Mouse (Mus musculus): ENCODE measurements around the gene Cd28. TPM values are rescaled to one million over a fixed set of nuclear protein-coding genes. Genes with fewer than 3 reads are reported as not detected.

Cd28 gene
- polyA plus RNA-seq, 1 experiment, result 0.27 TPM

- no peak for DNase-seq (ENCODE audit: low read depth)
These were observed 33.7 kb downstream of the Cd28 start for GRCm38 (mm10) chr1:60750201-60750765.

GRCm38 (mm10) chr1:60751011-60751410 lies 34.4 kb downstream of the Cd28 start:
- DNase-seq (ENCODE audit: low read depth), result no peak

GRCm38 (mm10) chr1:60752986-60753385 lies 36.4 kb downstream of the Cd28 start:
- no peak for DNase-seq (ENCODE audit: low read depth)

- no peak for DNase-seq (ENCODE audit: low read depth)
These were observed 37.4 kb downstream of the Cd28 start for GRCm38 (mm10) chr1:60753981-60754380.

GRCm38 (mm10) chr1:60755391-60756243 lies 39.0 kb downstream of the Cd28 start:
- no peak for DNase-seq (ENCODE audit: low read depth)

GRCm38 (mm10) chr1:60757631-60758030 lies 41.0 kb downstream of the Cd28 start:
- no peak for DNase-seq (ENCODE audit: low read depth)

GRCm38 (mm10) chr1:60758226-60758625 lies 41.6 kb downstream of the Cd28 start:
- no peak for DNase-seq (ENCODE audit: low read depth)

- no peak for DNase-seq (ENCODE audit: low read depth)
These were observed 43.1 kb downstream of the Cd28 start for GRCm38 (mm10) chr1:60759563-60760335.

GRCm38 (mm10) chr1:60760475-60760874 lies 43.9 kb downstream of the Cd28 start:
- DNase-seq (ENCODE audit: low read depth), result no peak

- DNase-seq (ENCODE audit: low read depth), result no peak
These were observed 45.0 kb downstream of the Cd28 start for GRCm38 (mm10) chr1:60761528-60762171.

- no peak for DNase-seq (ENCODE audit: low read depth)
These were observed 45.9 kb downstream of the Cd28 start for GRCm38 (mm10) chr1:60762451-60762850.

- DNase-seq (ENCODE audit: low read depth), result no peak
These were observed 46.3 kb downstream of the Cd28 start for GRCm38 (mm10) chr1:60762916-60763315.

- no peak for DNase-seq (ENCODE audit: low read depth)
These were observed 55.2 kb downstream of the Cd28 start for GRCm38 (mm10) chr1:60771771-60772170.

GRCm38 (mm10) chr1:60773231-60773630 lies 56.6 kb downstream of the Cd28 start:
- no peak for DNase-seq (ENCODE audit: low read depth)

GRCm38 (mm10) chr1:60776166-60776565 lies 59.6 kb downstream of the Cd28 start:
- no peak for DNase-seq (ENCODE audit: low read depth)

GRCm38 (mm10) chr1:60776906-60777305 lies 60.3 kb downstream of the Cd28 start:
- DNase-seq (ENCODE audit: low read depth), result no peak

GRCm38 (mm10) chr1:60778465-60779115 lies 62.0 kb downstream of the Cd28 start:
- DNase-seq (ENCODE audit: low read depth), result no peak

- no peak for DNase-seq (ENCODE audit: low read depth)
These were observed 62.6 kb downstream of the Cd28 start for GRCm38 (mm10) chr1:60779176-60779575.

GRCm38 (mm10) chr1:60781666-60782065 lies 65.1 kb downstream of the Cd28 start:
- no peak for DNase-seq (ENCODE audit: low read depth)

GRCm38 (mm10) chr1:60793717-60794116 lies 77.1 kb downstream of the Cd28 start:
- no peak for DNase-seq (ENCODE audit: low read depth)

GRCm38 (mm10) chr1:60795677-60796205 lies 79.1 kb downstream of the Cd28 start:
- no peak for DNase-seq (ENCODE audit: low read depth)

All from gonadal fat pad, adult 2 months (tissue).